Mouse (Mus musculus) myocyte (in vitro differentiated cells): Measurements from ENCODE around the gene Igfals. TPM values are rescaled to one million over a fixed set of nuclear protein-coding genes. Genes with fewer than 3 reads are reported as not detected.
A peak's percentile ranks its signal among the peaks of the same experiment; 100 is the strongest.

Experiments
- H3K27me3 ChIP-seq: one replicate; pipeline ENCODE4 v1.6.1; 2011; ENCODE audit not compliant: control insufficient read depth, insufficient read depth, insufficient read length
- H3K36me3 ChIP-seq: one replicate; pipeline ENCODE4 v1.6.1; 2011; ENCODE audit not compliant: control insufficient read depth, insufficient read depth
- H3K4me2 ChIP-seq: one replicate; pipeline ENCODE4 v1.6.1; 2011; ENCODE audit warnings: low read depth, control low read depth
- H3K4me3 ChIP-seq: one replicate; pipeline ENCODE4 v1.5.1; 2011; ENCODE audit warnings: mild to moderate bottlenecking, control low read depth, moderate library complexity
- H3K79me2 ChIP-seq: one replicate; pipeline ENCODE4 v1.6.1; 2011; ENCODE audit not compliant: control insufficient read depth, insufficient read depth
- H3ac ChIP-seq: one replicate; pipeline ENCODE4 v1.6.1; 2011; ENCODE audit not compliant: control insufficient read depth, insufficient read length
- CEBPB ChIP-seq: IDR thresholded peaks from 2 replicates; pipeline ENCODE4 v1.6.1; 2011; ENCODE audit warnings: mild to moderate bottlenecking, moderate library complexity; ENCODE audit not compliant: poor library complexity, insufficient read depth, severe bottlenecking
- E2F4 ChIP-seq: IDR thresholded peaks from one replicate; pipeline ENCODE4 v1.6.1; 2011; ENCODE audit warnings: mild to moderate bottlenecking, control low read depth, moderate library complexity; ENCODE audit not compliant: insufficient read depth
- MAX ChIP-seq: IDR thresholded peaks from one replicate; pipeline ENCODE4 v1.6.1; 2011; ENCODE audit warnings: low read depth, mild to moderate bottlenecking, control low read depth
- MYOD1 ChIP-seq, 3 experiments: IDR thresholded peaks; one replicate each; pipeline ENCODE4 v1.6.1; 2011; ENCODE audit warnings: control low read depth in 2 of 3, low read depth in 2 of 3, mild to moderate bottlenecking in 2 of 3, moderate library complexity in 1 of 3; ENCODE audit not compliant: insufficient read length in 2 of 3, control insufficient read depth in 1 of 3
- MYOG ChIP-seq, 3 experiments: IDR thresholded peaks; one replicate each; pipeline ENCODE4 v1.6.1; 2011; ENCODE audit warnings: control low read depth in 2 of 3, low read depth in 2 of 3, mild to moderate bottlenecking in 2 of 3; ENCODE audit not compliant: insufficient read length in 2 of 3, control insufficient read depth in 1 of 3, insufficient read depth in 1 of 3
- POLR2A ChIP-seq: IDR thresholded peaks from one replicate; pipeline ENCODE4 v1.6.1; 2011; ENCODE audit warnings: low read depth, mild to moderate bottlenecking, control low read depth, moderate library complexity; ENCODE audit not compliant: insufficient read length
- POLR2AphosphoS2 ChIP-seq: IDR thresholded peaks from one replicate; pipeline ENCODE4 v1.6.1; 2011; ENCODE audit warnings: low read depth, control low read depth; ENCODE audit not compliant: insufficient read length
- REST ChIP-seq: IDR thresholded peaks from one replicate; pipeline ENCODE4 v1.6.1; 2011; ENCODE audit warnings: mild to moderate bottlenecking, control low read depth, moderate library complexity; ENCODE audit not compliant: insufficient read depth, insufficient read length
- SRF ChIP-seq: IDR thresholded peaks from one replicate; pipeline ENCODE4 v1.6.1; 2011; ENCODE audit warnings: low read depth; ENCODE audit not compliant: control insufficient read depth, insufficient read length
- TCF12 ChIP-seq: IDR thresholded peaks from one replicate; pipeline ENCODE4 v1.6.1; 2011; ENCODE audit warnings: mild to moderate bottlenecking, control low read depth; ENCODE audit not compliant: poor library complexity, insufficient read depth, severe bottlenecking
- TCF3 ChIP-seq: IDR thresholded peaks from one replicate; pipeline ENCODE4 v1.6.1; 2011; ENCODE audit warnings: low read depth, control low read depth; ENCODE audit not compliant: insufficient read length
- USF1 ChIP-seq: IDR thresholded peaks from one replicate; pipeline ENCODE4 v1.6.1; 2011; ENCODE audit warnings: low read depth, mild to moderate bottlenecking, control low read depth, moderate library complexity
- polyA plus RNA-seq: library from polyadenylated mRNA; unstranded; fragments of >200 nt; fragmentation: generic; extraction: Trizol; gene quantifications from one replicate; pipeline ENCODE4 v1.2.1, GENCODE M21; 2012; ENCODE audit warnings: missing spikeins

Gene Igfals
- polyA plus RNA-seq, 1 experiment: not detected

DNA sequence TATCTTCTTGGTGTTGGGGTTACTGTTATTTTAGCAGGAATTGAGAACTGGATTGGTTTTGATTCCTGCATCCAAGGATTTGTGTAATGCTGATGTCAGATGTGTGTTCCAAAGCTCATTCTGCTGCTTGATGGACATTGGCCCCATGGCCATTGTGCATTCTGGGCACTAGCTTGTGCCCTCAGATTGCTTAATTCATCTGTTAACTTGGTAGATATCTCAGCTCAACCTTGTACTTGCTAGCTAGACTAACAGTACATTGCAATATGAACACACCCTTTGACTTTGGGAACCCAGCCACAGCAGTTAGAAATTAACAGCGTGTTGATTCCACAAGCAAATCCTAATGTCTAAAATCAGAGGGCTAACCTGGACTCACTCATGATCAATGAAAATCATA lies 18.4 kb upstream of the Igfals start:
- Histone ChIP-seq H3K4me2 (no peak overlapping the region), H3K27me3 (no peaks in the 10 kb centered on the region), H3ac (no peak overlapping the region), H3K36me3 (no peaks in the 10 kb centered on the region), H3K4me3 (no peak overlapping the region), H3K79me2 (peaks cover 7% of the 10 kb centered on the region)
- no peak for TF ChIP-seq POLR2AphosphoS2
- no peak for TF ChIP-seq REST
- TF ChIP-seq TCF3: no peak
- TF ChIP-seq MYOG (IDR thresholded peaks at IDR 0.05; ENCODE audit: control insufficient read depth in 1 of 3, insufficient read depth in 1 of 3, insufficient read length in 2 of 3, low read depth in 2 of 3): no peak
- TF ChIP-seq SRF: no peak
- no peak for TF ChIP-seq CEBPB
- no peak for TF ChIP-seq USF1
- TF ChIP-seq POLR2A: no peak
- TF ChIP-seq MAX: no peak
- no peak for TF ChIP-seq MYOD1 (IDR thresholded peaks at IDR 0.05; ENCODE audit: control insufficient read depth in 1 of 3, insufficient read length in 2 of 3, low read depth in 2 of 3)
- no peak for TF ChIP-seq E2F4
- no peak for TF ChIP-seq TCF12

DNA sequence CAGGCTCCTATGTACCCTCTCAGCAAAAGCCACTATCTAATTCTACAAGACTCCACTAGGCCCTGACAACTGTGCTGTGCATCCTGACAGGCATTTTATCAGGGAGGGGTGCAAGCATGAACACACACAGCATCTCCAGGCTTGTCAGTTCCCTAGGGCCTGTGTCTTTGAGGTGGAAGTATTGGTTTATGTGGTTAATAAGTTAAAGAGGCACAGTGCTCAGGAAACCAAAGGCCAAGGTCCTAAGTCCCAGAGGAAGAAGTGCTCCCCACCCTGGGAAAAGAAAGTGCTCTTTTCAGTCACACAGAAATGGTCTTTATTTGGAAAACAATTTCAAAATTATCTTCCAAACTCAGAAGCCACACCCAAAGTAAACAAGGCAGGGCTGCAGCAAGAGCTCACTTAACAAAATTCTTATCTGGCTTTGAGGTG lies 17.2 kb upstream of the Igfals start:
- Histone ChIP-seq H3K4me3 (peak overlapping the region; percentile 96), H3ac (no peak overlapping the region), H3K36me3 (no peaks in the 10 kb centered on the region), H3K4me2 (peak overlapping the region; percentile 92), H3K27me3 (no peaks in the 10 kb centered on the region), H3K79me2 (peaks cover 7% of the 10 kb centered on the region)
- TF ChIP-seq MAX: no peak
- TF ChIP-seq CEBPB: no peak
- no peak for TF ChIP-seq REST
- TF ChIP-seq USF1: no peak
- no peak for TF ChIP-seq POLR2A
- TF ChIP-seq TCF12: no peak
- no peak for TF ChIP-seq E2F4
- no peak for TF ChIP-seq MYOD1 (IDR thresholded peaks at IDR 0.05; ENCODE audit: control insufficient read depth in 1 of 3, insufficient read length in 2 of 3, low read depth in 2 of 3)
- no peak for TF ChIP-seq TCF3
- TF ChIP-seq SRF: no peak
- TF ChIP-seq MYOG (IDR thresholded peaks at IDR 0.05; ENCODE audit: control insufficient read depth in 1 of 3, insufficient read depth in 1 of 3, insufficient read length in 2 of 3, low read depth in 2 of 3): no peak

DNA sequence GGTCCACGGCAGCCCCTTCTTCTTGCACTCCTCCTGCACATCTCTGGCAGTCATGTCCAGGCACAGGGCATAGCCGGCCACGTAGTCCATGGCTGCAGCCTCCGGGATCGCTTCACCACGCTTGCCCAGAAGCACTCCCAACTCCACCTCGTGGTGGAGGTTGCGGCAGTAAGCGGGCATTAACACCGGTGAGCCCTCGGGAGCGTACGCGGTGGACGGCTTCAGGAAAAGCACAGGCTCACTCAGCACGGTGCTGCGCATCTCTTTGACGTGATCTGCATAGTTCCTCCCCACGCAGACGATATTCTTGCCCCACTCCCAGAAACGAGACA lies 16.1 kb upstream of the Igfals start:
- TF ChIP-seq SRF (no peak), POLR2A (peak; percentile 52), E2F4 (no peak)
- peaks cover 7% of the 10 kb centered on the region for H3K79me2 ChIP-seq
- peak overlapping the region; percentile 61 for H3ac ChIP-seq
- no peaks in the 10 kb centered on the region for H3K36me3 ChIP-seq
- H3K27me3 ChIP-seq: no peaks in the 10 kb centered on the region
- H3K4me3 ChIP-seq: peak overlapping the region; percentile 96
- H3K4me2 ChIP-seq: peak overlapping the region; percentile 92

DNA sequence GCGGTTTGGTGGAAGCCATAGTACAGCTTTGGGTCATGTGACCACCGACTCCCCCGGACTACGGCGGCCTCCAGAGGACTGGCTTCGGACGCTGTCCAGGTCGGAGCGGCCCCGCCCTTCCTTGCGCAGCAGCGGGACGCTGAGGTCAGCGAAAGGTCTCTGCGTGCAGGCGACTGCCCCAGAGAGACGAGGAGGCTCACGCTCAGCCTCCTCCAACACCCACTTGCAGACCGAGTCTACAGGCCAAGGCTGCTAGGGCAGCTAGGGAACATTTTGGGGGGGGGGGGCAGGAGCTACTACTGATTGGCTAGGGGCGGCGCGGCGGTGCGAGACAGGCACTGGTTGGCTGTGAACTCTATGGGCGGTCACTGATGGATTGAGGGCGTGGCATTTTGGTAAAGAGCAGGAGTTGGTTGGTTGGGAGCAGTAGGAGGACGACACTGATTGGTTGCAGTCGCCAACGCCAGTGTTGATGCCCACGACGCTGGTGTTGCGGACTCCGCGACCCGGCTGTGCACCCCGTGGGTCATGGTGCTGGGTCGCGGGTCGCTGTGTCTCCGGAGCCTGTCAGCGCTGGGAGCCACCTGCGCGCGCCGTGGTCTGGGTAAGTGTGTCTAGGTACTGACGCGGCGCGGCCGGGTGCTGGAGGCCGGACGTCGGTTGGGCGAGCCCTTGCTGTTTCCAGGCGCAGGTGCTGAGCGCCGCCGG lies 15.6 kb upstream of the Igfals start, which contains the start of gene Fahd1:
Fahd1 (minus strand) TSS at position 300 of the 708 bp plus-strand sequence.
- Histone ChIP-seq H3K79me2 (peaks cover 7% of the 10 kb centered on the region), H3ac (peak within 1 kb of the TSS; percentile 61), H3K4me2 (peak within 1 kb of the TSS; percentile 96), H3K27me3 (no peaks in the 10 kb centered on the region), H3K36me3 (no peaks in the 10 kb centered on the region), H3K4me3 (peak within 1 kb of the TSS; percentile 96)
- peak; percentile 94 for TF ChIP-seq USF1
- no peak for TF ChIP-seq REST
- peak; percentile 77 for TF ChIP-seq POLR2AphosphoS2
- peak in 1 of 3 experiments; percentile 11 for TF ChIP-seq MYOD1 (IDR thresholded peaks at IDR 0.05; ENCODE audit: control insufficient read depth in 1 of 3, insufficient read length in 2 of 3, low read depth in 2 of 3)
- peak; percentile 87 for TF ChIP-seq POLR2A

DNA sequence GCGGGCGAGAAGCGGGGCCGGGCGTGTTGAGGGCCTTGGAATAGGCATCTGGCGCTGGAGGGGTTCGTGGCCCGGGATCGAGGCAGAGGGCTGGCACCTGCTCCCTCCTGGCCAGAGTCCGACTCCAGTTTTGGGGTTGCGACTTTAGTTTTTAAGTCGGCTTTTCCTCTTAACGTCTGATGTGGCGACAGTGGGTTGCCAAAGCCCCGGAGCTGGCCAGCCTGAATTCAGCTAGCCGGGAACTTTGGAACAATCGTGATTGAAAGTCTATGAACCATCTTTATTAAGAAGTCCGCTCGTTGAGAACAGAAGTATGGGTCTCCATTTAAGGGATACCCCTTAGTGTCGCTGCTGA lies 15.0 kb upstream of the Igfals start:
- Histone ChIP-seq H3K4me2 (peak overlapping the region; percentile 96), H3K4me3 (peak overlapping the region; percentile 96), H3K27me3 (no peaks in the 10 kb centered on the region), H3ac (peak overlapping the region; percentile 61), H3K79me2 (peaks cover 7% of the 10 kb centered on the region), H3K36me3 (no peaks in the 10 kb centered on the region)
- TF ChIP-seq POLR2A (no peak), MYOD1 (IDR thresholded peaks at IDR 0.05; ENCODE audit: control insufficient read depth in 1 of 3, insufficient read length in 2 of 3, low read depth in 2 of 3) (no peak), POLR2AphosphoS2 (no peak), REST (no peak), TCF3 (no peak), CEBPB (no peak), TCF12 (no peak), E2F4 (no peak), MAX (no peak), SRF (no peak), USF1 (no peak), MYOG (IDR thresholded peaks at IDR 0.05; ENCODE audit: control insufficient read depth in 1 of 3, insufficient read depth in 1 of 3, insufficient read length in 2 of 3, low read depth in 2 of 3) (no peak)
